Mouse (Mus musculus): ENCODE results near the gene Abhd16b. TPM values are rescaled to one million over a fixed set of nuclear protein-coding genes. Genes with fewer than 3 reads are reported as not detected.

The Abhd16b gene
- total and polyA plus RNA-seq, 3 experiments, result not detected

DNA sequence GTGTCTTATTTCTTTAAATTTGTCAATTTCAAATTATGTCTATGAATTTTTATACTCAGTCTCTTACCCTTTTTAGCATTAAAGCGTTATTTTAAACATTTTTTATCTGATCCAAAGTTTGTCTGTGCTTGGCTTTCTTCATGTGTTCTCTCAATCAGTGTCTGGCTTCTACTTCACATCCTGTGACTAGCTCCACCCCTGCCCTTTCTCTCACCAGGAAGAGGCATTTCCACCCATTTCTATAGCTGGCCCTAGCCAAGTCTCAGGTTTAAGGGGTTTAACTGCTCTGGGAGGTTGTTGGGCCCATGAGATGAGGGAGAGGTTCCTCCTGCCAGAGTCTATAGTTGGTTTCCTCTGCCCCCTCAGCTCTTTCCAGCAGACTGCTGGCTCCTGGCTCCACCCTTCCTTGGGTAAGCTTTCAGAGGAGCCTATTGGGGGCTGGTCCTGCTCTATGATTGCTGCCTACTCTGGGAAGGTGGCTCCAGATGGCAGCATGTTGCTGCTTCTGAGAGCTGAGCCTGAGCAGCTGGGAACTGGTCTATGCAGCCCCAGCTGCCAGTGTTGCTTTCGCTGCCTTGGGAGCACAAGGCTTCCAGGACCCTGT is 44.5 kb downstream of the Abhd16b start:
- DNase-seq, result no peak

DNA sequence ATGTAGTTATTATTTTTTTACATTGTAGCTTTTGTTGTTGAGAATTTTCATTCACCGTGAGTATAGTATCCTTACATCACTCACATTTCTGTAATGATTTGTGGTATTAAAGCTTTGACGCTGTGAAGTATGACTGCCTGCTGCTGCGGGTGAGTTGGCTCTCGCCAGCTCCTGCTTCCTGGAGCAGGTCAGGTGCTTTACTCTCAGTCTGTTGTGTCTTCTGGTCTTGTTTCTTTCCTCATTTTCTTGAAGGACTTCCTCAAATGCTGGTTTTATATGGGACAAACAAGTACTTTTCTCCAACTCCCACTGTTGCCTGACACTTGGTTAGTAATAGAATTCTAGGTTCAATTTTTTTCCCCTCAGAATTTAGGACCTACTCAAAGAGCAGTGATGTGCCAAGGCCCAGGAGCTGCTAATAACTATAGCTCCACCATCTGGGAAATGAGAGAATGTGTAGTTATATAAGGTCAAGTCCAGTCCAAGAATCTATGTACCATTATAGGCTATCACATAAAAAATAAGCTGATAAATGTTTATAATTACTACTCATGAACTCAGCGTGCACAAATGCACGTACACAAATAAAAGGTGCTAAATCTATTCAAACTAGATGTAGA is 48.9 kb downstream of the Abhd16b start:
- no peak for DNase-seq

Other genes starting within 250 kb of the Abhd16b start
- 10 to 100 TPM; 15.4 to 15.5 TPM for gene Gmeb2, start 205.2 kb upstream of the Abhd16b start, total RNA-seq (2021)
- gene Gmeb2, start 205.2 kb upstream of the Abhd16b start, polyA plus RNA-seq (2012; rRNA removed), result 21.8 and 28.4 TPM in 2 replicates
- 10 to 100 TPM in 1 of 2 experiments, 1 to 10 TPM in 1; 9.6 to 19.8 TPM for gene Stmn3, start 178.7 kb upstream of the Abhd16b start, total RNA-seq (2021)
- 8.8 and 17.3 TPM in 2 replicates for gene Stmn3, start 178.7 kb upstream of the Abhd16b start, polyA plus RNA-seq (2012; rRNA removed)
- gene Rtel1, start 173.5 kb upstream of the Abhd16b start, total RNA-seq (2021), result 10 to 100 TPM; 24.5 to 27.8 TPM
- 23.2 and 24.2 TPM in 2 replicates for gene Rtel1, start 173.5 kb upstream of the Abhd16b start, polyA plus RNA-seq (2012; rRNA removed)
- gene Zgpat, start 128.3 kb upstream of the Abhd16b start, total RNA-seq (2021), result 10 to 100 TPM; 36.6 to 51.0 TPM
- 33.8 and 34.5 TPM in 2 replicates for gene Zgpat, start 128.3 kb upstream of the Abhd16b start, polyA plus RNA-seq (2012; rRNA removed)
- gene Arfrp1, start 127.8 kb upstream of the Abhd16b start, total RNA-seq (2021), result 10 to 100 TPM; 44.0 to 46.2 TPM
- gene Arfrp1, start 127.8 kb upstream of the Abhd16b start, polyA plus RNA-seq (2012; rRNA removed), result 14.8 and 19.5 TPM in 2 replicates
- gene Lime1, start 113.1 kb upstream of the Abhd16b start, total RNA-seq (2021), result 10 to 100 TPM; 13.6 to 20.5 TPM
- 167 and 174 TPM in 2 replicates for gene Lime1, start 113.1 kb upstream of the Abhd16b start, polyA plus RNA-seq (2012; rRNA removed)
- gene Zbtb46, start 33.8 kb upstream of the Abhd16b start, total RNA-seq (2021), result 10 to 100 TPM in 1 of 2 experiments, 1 to 10 TPM in 1; 9.5 to 16.3 TPM
- 6.0 and 6.2 TPM in 2 replicates for gene Zbtb46, start 33.8 kb upstream of the Abhd16b start, polyA plus RNA-seq (2012; rRNA removed)
- gene Tpd52l2, start 3.9 kb downstream of the Abhd16b start, total RNA-seq (2021), result 100 to 1,000 TPM; 102 to 119 TPM
- 24.0 and 25.2 TPM in 2 replicates for gene Tpd52l2, start 3.9 kb downstream of the Abhd16b start, polyA plus RNA-seq (2012; rRNA removed)
- 10 to 100 TPM; 92.3 to 96.0 TPM for gene Dnajc5, start 27.3 kb downstream of the Abhd16b start, total RNA-seq (2021)
- 35.7 and 36.6 TPM in 2 replicates for gene Dnajc5, start 27.3 kb downstream of the Abhd16b start, polyA plus RNA-seq (2012; rRNA removed)
- 10 to 100 TPM; 64.9 to 73.6 TPM for gene Uckl1, start 91.7 kb downstream of the Abhd16b start, total RNA-seq (2021)
- gene Uckl1, start 91.7 kb downstream of the Abhd16b start, polyA plus RNA-seq (2012; rRNA removed), result 165 and 170 TPM in 2 replicates
- 10 to 100 TPM; 63.0 to 69.0 TPM for gene Prpf6, start 98.7 kb downstream of the Abhd16b start, total RNA-seq (2021)
- 6.7 and 9.6 TPM in 2 replicates for gene Prpf6, start 98.7 kb downstream of the Abhd16b start, polyA plus RNA-seq (2012; rRNA removed)
- 10 to 100 TPM; 40.9 to 52.7 TPM for gene Zfp512b, start 99.6 kb downstream of the Abhd16b start, total RNA-seq (2021)
- gene Zfp512b, start 99.6 kb downstream of the Abhd16b start, polyA plus RNA-seq (2012; rRNA removed), result 69.2 and 72.6 TPM in 2 replicates
- 10 to 100 TPM in 1 of 2 experiments, 1 to 10 TPM in 1; 9.6 to 21.6 TPM for gene Samd10, start 106.0 kb downstream of the Abhd16b start, total RNA-seq (2021)
- 41.0 and 44.6 TPM in 2 replicates for gene Samd10, start 106.0 kb downstream of the Abhd16b start, polyA plus RNA-seq (2012; rRNA removed)
- under 1 TPM in 1 of 2 experiments, not detected in 1; 0.55 TPM for gene Gm29797, start 163.8 kb downstream of the Abhd16b start, total RNA-seq (2021)
- 0.47 TPM in 1 of 2 replicates, not detected in the other for gene Gm29797, start 163.8 kb downstream of the Abhd16b start, polyA plus RNA-seq (2012; rRNA removed)
- gene Sox18, start 178.4 kb downstream of the Abhd16b start, total RNA-seq (2021), result 10 to 100 TPM; 20.3 to 34.7 TPM
- 164 and 223 TPM in 2 replicates for gene Sox18, start 178.4 kb downstream of the Abhd16b start, polyA plus RNA-seq (2012; rRNA removed)
- gene Tcea2, start 187.1 kb downstream of the Abhd16b start, total RNA-seq (2021), result 1 to 10 TPM; 6.6 to 7.8 TPM
- 10.1 and 10.6 TPM in 2 replicates for gene Tcea2, start 187.1 kb downstream of the Abhd16b start, polyA plus RNA-seq (2012; rRNA removed)
- 10 to 100 TPM; 21.4 to 31.1 TPM for gene Rgs19, start 200.8 kb downstream of the Abhd16b start, total RNA-seq (2021)
- 61.2 and 67.3 TPM in 2 replicates for gene Rgs19, start 200.8 kb downstream of the Abhd16b start, polyA plus RNA-seq (2012; rRNA removed)
- not detected for gene Lkaaear1, start 205.2 kb downstream of the Abhd16b start, total RNA-seq (2021)
- gene Lkaaear1, start 205.2 kb downstream of the Abhd16b start, polyA plus RNA-seq (2012; rRNA removed), result not detected in 2 replicates
- 1 to 10 TPM; 1.0 to 3.7 TPM for gene Oprl1, start 221.8 kb downstream of the Abhd16b start, total RNA-seq (2021)
- gene Oprl1, start 221.8 kb downstream of the Abhd16b start, polyA plus RNA-seq (2012; rRNA removed), result 1.3 and 1.6 TPM in 2 replicates

All from adrenal gland, adult 2 months (tissue).